Mouse (Mus musculus) liver, postnatal 0 days (tissue): ENCODE results near the gene Cldnd2.

Experiments
- CTCF ChIP-seq: sonication (generic); IDR thresholded peaks from 2 replicates; pipeline ENCODE4 v1.5.1; 2016; ENCODE audit warnings: antibody characterized with exemption, low read depth
- EP300 ChIP-seq: IDR thresholded peaks from 2 replicates; pipeline ENCODE4 v1.6.1; 2016; ENCODE audit warnings: antibody characterized with exemption, low read depth, mild to moderate bottlenecking

GRCm38 (mm10) chr7:43436341-43437255, 4.0 kb upstream of the Cldnd2 start, which contains the start of gene Nkg7:
- no peak for TF ChIP-seq CTCF
- TF ChIP-seq EP300, result no peak
